Mouse (Mus musculus) 3T3-L1 (cell line): Measurements from ENCODE around the gene Vpreb3.

Experiments
- DNase-seq: peaks from one replicate; pipeline ENCODE4 v3.0.0-alpha.2; 2015; ENCODE audit warnings: low read depth, low spot score

The Vpreb3 gene

DNA sequence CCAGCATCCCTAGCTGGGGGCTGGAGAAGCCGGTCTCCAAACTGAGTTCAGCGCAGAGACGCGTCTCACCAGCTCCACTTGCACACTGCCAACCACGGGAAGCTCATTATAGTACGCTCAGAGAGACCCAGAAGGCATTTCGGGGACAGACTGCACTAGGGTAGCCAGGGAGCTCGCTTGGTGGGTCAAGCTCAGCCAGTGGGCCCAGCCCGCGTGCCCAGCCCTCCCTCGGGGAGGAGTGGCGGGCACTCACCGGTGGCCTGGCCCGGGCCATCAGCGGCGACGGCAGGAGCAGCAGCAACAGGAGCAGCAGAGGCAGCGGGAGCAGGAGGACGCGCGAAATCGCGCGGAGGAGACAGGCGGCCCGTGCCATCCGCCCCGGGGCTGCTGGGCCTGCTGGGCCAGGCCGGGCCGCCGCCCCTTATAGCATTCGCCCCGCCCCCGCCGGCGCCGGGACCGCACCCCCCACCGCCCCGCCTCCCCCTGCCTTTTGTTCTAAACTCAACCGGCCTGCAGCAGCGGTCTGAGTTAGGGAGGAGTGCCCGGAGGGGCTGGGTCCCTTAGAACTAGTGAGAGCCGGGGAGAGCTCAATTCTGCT, 10.7 kb upstream of the Vpreb3 start:
- DNase-seq = peak; percentile 58

DNA sequence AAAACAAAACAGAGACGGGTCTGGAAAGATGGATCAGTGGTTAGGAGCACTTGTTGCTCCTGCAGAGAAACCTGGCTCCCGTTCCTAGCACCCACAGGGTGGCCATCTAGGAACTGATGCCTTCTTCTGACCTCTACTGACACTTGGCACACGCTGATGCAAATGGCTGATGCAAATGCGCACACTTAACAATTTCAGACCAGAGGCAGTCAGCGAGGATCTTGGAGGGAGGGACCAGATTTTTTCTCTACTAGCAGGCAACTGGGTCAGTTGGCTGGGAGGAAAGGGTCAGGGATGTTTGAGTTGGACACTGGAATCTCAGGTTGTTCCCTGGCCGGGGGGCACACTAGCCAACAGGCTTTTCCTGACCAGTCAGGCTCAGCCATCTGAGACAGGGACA, 10.0 kb upstream of the Vpreb3 start, which contains the start of gene Chchd10:
Gene Chchd10, plus strand, starts transcription at position 240 of the 400 bp plus-strand sequence.
- no peak for DNase-seq

DNA sequence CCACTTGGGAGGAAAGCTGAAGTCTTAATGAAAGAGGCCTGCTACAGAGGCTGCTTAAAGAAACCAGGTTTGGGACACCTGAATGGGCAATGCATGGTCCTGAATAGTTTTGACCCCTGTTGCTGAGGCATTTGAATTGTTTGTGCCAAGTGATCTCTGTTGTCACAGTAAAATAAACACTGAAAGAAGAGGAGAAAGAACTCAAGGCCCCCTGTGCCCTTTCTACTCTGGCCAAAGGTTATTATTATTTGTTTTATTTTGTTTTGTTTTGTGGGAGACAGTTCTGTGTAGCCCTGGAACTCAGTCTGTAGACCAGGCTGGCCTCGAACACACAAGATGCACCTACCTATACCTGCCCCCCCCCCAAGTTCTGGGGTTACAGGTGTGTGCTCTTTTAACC, 7.9 kb upstream of the Vpreb3 start:
- DNase-seq = no peak

DNA sequence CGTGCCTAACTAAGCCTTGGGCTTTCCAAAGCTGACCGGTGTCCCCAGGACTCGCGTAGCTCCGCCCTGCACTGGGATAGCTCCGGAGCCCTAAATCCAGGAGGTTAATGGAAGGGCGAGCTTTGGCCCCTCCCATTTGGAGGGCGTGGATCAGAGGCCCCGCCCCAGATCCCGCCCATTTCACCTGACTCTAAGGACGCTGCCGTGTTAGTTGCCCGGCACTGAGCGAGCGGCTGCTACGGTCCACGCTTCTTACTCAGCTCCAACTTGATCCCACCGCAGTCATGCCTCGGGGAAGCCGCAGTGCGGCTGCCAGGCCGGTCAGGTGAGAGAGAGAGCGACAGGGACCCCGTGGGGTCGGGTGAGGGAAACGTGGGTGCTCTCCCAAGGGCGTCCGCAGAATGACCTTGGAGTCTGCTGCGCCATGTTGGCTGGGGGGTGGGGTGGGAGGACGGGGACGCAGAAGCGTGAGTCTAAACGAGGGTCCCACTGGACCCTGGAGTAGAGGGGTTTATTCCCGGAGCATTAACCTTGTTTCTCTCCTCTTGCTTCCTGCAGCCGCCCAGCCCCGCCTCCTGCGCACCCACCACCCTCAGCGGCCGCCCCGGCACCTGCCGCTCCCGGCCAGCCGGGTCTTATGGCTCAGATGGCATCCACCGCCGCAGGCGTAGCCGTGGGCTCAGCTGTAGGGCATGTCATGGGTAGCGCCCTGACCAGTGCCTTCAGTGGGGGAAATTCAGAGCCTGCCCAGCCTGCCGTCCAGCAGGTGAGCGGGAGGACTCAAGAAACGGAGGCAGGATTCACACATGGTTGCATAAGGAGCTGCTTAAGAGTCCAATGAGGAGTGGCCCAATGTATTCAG, 6.9 kb upstream of the Vpreb3 start, which contains the start of gene Mmp11:
Gene Mmp11, minus strand, starts transcription at position 817 of the 862 bp plus-strand sequence.
- no peak for DNase-seq

DNA sequence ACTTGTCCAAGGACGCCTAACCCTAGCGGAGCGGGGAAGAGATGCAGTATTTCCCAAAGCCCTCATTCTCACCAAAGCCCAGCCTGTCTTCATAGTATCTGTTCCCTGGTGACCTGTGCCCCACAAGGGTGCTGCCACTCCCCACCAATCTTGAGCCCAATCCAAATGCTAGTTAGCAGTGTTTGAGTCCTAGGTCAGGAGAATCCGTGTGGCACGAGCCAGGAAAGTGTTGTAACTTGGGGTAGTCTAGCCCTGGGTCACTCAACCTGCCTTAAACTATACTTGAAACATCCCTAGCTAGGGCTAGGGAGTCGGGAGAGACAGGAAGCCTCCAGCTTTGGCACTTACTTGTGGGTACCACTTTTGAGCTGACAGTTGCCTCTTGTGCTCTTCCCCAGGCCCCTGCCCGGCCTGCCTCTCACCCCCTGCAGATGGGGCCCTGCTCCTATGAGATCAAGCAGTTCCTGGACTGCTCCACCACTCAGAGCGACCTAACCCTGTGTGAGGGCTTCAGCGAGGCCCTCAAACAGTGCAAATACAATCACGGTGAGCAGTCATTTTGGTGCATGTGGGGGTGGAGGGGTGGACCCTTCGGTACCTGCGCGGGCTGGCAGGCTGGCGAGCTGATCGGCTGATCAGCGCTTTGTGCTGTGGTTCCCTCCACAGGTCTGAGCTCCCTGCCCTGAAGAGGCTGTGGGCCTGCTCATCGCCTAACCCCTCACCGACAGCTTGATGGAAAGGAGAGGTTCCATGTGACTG, 5.8 kb upstream of the Vpreb3 start:
- no peak for DNase-seq

DNA sequence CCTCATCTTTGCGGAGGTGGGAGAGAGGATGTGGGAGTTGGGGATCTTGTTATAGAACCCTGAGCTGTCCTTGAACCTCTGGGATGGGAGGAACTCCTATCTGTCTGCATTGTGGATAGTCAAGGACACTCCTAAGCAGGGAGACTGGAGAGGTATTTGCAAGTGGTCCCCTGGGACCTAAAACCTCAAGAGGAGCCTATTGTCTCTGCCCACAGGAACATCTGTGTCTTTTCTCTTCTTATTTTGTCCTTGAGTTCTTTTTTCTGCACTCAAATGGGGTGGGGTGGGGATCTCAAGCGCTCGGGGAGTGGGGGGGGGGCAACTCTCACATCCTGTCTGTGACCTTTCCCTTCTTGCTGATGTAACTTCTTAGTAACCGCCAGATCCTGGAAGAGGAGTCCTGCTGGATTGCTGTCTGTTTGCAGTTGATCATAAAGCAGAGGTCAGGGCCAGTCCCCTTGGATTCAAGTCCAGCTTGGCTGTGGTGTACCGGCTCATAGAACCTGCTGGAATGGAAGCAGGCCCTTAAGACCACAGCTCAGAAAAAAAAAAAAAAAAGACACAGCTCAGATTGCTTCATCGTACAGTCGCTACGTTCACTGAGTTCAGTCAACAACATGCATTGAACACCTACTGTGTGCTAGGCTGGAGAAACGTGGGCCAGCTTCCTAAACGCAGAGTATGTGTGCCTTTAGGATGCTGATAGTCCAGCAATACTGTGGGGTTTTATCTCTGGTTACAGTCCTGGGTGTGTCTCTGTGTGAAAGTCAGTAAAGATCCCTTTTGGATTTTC, 4.8 kb upstream of the Vpreb3 start:
- DNase-seq = peak; percentile 61

DNA sequence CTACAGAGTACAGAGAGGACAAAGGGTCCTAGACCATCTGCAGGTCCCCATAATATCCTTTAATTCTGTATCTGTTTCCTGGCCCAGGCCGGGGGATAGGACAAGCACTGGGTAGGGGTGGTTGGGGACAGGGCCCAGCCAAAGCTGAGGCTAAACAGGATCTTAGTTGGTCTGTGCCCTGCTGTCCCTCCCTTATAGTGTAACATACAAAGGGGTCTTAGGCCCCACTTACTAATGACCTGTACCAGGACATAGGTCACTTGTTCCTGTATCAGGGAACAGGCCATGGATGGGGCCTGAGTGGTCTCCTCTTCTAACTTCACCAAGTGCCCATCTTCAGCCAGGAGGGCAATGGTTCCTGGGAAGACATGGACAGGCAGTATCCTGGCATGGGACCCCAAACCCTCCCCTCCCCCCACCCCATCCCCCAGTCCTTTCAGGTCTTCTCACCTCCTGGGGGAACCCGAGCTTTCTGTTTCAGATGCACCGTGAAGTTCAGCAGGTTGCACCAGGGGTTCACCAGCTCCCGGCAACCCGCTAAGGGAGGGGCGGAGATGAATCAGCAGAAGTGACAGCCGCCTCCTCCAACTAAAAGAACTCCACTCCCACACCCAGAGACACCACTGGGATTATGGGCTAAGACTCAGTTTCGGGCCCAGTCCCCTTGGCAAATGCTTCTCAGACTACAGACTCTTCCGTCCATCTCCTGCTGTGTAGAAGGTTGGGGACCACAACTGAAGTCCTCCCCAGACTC, 3.2 kb upstream of the Vpreb3 start:
- no peak for DNase-seq

DNA sequence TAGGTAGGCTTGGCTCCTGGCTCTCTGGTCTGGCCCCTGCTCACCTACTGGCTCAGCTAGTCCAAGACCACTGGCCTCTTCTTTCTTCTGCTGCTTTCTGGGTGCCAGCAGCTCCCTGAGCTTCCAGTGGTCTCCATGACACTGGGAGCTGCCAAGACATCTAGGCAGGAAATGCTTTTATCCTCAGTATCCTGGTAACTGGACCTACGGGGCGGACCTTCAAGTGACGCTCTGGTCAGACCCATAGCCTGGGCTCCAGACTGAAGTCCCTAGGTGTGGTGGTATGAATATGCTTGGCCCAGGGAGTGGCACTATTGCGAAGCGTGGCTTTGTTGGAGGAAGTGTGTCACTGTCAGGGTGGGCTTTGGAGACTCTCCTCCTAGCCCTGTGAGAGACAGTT, 2.3 kb upstream of the Vpreb3 start, which contains the start of gene Gm867:
Gene Gm867, minus strand, starts transcription at position 153 of the 400 bp plus-strand sequence.
- no peak for DNase-seq

DNA sequence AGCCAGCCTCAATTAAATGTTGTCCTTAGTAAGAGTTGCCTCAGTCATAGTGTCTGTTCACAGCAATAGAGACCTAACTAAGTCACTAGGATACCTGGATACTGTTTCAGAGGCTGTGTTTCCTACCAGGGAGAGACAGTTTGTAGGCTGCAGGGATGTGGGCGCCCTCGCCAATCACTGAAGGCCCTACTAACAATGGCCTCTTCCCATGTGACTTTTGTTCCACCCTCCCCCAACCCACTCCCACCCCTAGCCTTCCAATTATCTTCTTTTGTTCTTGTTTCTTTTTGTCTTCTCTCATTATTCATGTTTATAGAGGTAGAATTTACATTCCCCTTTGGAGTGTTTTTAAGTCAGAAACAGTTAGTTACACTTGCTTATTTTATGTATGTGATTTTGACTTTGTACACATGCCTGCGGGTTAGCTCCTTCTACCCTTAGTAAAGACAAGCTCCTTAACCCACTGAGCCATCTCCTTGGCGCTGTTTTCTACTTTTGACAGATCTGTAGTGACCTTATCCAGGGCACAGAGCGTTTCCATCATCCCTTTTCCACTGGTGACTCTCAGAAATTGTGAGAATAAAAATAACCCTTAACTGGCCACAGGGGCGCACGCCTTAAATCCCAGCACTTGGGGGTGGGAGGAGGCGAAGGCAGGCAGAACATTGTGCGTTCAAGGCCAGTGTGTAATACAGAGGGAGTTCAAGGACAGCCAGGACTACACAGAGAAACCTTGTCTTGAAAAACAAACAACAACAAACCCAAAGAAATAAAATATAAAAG, 1.6 kb upstream of the Vpreb3 start:
- no peak for DNase-seq

DNA sequence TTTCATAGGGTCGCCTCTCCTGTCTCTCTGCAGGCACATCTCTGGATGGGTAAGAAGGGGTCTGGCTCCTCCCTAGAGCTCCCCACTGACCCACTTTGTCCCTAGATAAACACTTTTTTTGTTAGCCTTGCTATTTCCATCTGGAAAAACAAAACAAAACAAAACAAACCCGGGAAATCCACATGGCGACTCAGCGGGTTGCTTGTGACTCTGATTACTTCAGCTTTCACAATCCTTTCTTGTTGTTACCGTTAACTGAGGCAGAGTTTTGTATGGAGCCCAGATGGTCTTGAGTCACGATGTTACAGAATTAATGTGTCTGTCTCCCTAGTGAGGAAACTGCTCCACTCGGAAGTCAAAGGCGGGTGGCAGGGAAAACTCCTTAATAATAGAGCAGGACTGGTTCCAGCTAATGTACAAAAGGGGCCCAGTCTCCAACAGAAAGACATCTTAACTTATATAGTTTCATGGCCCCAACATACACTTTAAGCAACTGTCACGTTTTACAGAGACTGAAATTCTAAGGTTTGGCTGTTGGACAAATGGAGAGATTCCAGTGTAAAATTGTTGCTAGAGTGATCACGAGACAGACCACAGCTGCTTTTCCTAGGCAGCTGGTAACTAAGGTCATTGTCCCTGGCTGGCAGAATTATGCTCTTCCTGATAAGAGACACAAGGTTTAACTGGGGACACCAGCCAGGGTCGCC, 1.4 kb downstream of the Vpreb3 start:
- peak; percentile 76 for DNase-seq

DNA sequence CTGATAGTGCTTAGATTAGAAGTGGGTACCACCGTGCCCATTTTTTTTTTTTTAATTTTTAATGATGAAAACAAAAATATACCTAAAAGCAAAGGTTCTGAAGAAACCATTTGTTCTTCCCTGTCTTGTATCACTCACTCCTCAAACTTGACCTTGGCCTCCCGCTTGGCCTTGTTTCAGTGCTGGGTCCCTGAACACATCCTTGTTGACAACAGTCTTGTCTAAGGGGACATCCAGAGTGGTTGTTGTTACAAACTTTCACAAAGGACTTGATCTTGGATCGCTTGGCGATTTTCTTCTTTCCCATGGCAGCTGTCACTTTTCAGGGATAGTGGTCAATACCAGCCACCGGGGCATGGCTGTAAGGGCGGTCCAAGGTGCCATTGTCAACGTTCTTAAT, 2.4 kb downstream of the Vpreb3 start:
- no peak for DNase-seq

DNA sequence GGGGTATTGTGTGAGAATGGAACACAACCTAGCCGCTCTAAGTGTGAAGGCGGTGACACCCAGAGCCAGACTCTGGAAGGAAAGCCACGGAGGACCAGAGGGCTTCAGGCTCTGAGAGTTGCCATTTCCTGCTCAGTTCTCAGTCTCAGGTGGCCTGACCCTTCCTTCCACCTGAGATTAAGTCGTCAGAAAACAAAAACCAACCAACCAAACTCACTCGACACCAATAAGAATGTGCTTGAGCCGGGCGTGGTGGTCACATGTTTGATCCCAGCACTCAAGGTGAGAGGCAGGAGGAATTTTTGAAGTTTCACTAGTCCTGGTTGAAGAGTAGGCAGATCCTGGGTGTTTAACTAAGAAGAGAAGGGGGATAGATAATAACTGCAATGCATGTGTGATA, 3.0 kb downstream of the Vpreb3 start:
- no peak for DNase-seq

DNA sequence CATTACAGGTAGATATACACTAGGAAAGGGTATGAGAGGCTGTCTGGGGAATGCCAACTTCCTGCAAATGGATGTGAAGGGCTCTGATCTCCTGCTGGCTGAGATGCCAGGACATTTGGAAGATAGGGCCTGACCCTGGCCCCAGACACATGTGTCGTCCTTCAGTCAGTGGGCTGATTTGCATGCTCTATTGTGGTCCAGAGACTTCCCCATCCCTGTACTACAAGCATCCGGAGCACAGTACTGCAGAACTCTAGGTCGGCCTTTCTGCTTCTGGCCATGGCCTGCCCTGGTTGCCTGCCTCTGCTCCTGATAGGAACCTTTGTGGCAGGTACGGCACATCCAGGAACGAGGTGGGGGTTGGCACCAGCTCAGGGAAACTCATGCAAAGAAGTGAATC, 5.2 kb downstream of the Vpreb3 start:
- no peak for DNase-seq

DNA sequence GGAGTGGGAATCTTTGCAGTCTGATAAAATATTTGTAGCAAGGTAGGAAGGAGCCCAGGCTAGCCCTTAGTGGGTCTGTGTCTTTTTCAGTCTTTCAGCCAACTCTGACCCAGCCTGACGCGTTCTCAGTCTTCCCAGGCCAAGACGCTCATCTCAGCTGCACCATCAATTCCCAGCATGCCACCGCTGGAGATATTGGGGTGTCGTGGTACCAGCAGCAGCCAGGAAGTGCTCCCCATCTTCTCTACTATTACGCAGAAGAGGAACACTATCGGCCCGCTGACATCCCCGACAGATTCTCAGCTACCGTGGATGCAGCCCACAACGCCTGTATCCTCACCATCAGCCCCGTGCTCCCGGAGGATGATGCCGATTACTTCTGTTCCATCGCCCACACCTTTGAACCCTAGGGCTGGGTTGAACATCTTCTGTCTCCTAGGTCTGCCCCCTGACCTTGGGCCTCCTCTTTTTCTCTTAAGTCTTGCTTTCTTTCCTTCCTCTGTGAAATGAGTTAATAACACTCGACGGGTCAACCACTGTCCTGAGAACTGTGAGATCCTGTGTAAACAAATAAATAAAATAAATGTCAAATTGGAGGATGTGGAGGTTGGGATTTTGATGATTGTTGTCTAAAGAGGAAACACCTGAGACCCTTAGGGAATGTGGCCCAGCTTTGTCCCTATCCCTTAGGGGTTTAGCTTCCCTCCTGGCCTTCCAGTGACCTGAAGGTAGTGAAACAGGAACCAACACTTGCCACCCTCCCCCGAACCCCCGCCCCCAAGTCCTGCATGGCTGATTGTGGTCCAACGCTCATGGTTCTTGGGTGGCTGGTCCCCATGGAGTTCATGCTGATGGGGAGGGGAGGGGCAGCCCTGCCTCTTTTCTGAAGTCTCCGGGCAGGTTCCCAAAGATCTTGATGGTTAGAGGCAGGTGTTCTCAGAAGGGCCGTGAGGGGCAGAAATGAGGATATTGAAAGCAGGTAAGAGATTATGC, 6.5 kb downstream of the Vpreb3 start:
- no peak for DNase-seq

DNA sequence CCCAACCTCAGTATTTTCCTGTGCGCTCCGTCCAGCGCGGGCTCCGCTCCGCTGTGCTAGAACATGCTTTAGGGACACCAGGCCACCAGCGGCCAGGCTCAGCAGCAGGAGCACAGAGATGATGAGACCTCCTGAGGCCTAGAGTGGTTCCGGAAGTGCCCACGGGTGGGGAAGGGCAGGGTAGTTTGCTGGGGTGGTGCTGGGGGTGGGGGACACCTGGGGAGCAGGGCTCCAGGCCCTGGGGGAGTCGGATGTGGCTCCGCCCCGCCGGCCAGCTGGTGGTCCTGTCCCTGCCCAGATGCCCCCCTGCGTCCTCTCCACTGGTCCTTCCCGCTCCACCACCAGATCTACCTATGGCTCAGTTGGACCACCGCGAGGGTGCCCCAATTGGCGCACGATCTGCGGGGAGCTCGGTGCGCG, 7.9 kb downstream of the Vpreb3 start:
- no peak for DNase-seq

DNA sequence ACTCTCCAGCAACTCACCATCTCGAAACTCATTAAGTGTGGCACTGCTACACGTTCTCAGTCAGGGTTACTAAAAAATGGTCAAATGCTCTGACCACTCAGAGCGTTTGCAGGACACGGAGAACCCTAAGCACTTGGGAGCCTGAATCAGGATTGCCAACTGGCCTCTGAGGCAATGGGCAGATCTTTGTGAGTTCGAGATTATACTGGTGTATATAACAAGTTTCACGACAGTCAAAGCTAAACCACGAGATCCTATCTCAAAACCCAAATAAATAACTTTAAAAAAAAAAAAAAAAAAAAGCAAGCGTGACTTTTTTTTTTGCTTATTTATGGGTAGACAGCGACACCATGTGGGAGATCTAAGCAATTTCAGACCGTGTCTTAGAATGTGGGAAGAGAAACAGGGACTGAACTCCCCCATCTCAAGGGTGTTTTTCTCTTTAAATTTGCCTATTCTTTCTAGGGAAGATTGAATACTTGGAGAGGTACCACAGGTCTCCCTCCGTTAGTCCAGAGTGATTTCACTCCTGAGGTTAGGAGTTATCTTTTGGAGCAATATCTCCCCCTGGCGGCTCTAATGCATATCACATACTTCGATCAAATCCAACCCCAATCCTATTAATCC, 8.7 kb downstream of the Vpreb3 start:
- peak; percentile 77 for DNase-seq

DNA sequence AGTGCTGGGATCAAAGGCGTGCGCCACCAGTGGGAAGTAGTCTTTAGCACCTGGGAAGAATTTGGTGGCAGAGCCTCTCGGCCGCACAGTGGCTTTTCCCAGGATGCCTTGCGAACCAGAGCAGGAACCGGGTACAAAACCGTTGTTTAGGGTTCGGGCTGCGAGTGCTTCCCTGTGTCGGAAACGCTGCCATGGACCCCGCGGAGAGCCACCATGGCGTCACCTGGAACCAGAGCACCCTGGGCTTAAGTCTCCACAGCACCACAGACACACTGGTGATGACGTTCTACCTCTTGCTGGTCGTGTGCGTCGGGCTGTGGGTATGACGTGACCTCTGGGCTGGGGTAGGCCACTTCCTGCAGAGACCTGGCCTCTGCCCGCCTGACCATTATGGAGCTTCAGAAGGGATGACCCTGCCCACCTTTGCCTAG, 11.5 kb downstream of the Vpreb3 start, which contains the start of gene Gm5134:
Gene Gm5134, plus strand, starts transcription at position 134 of the 431 bp plus-strand sequence.
- DNase-seq = no peak
